Mouse (Mus musculus): ENCODE data around the gene Psmb3. TPM values are rescaled to one million over a fixed set of nuclear protein-coding genes. Genes with fewer than 3 reads are reported as not detected.
"Not testable (repeated sequence)": the region's sequence is repeated elsewhere in the genome, so short reads cannot be mapped to it uniquely, and the experiment has no call there.

Psmb3 gene
- polyA plus RNA-seq, 1 experiment from 2014 or later = 430 TPM

DNA sequence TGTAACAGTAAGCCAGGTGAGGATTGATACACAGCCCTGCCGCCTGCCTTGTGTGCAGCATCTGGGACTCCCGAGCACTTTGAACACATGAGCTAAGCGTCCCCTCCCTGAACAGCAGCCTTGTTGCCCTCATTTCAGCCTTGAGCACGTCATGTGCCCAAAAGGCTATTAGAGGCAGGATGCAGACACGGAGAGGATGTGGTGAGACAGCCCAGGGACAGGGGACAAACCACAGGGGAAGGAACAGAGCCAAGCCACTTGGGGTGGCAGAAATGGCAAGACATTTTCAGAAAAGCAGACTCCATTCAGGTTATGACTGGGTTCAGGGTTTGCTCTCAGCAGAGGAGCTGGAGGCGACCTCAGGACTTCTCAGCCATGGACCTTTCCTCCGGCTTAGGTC is 25.1 kb downstream of the Psmb3 start:
- Histone ChIP-seq H3K4me1 (ENCODE audit: control insufficient read depth in 2 of 2, insufficient read depth in 2 of 2, low read length in 2 of 2) (no peaks in the 10 kb centered on the region; a peak in 1 of 4 replicates), H3K4me2 (ENCODE audit: low read length) (no peak overlapping the region), H3K27me3 (ENCODE audit: control insufficient read depth, insufficient read depth, low read length) (no peaks in the 10 kb centered on the region), H3K36me3 (ENCODE audit: control insufficient read depth, insufficient read depth, low read length) (peaks cover 81% of the 10 kb centered on the region), H3K4me3 (ENCODE audit: control insufficient read depth in 1 of 2, insufficient read depth in 1 of 2, low read depth in 1 of 2, low read length in 2 of 2) (no peak overlapping the region), H3K27ac (replicated peaks in 1 of 2; ENCODE audit: control insufficient read depth in 1 of 2, insufficient read depth in 1 of 2, low read depth in 2 of 2, low read length in 2 of 2) (no peak overlapping the region), H3K9ac (ENCODE audit: low read length) (no peak overlapping the region), H3K9me3 (ENCODE audit: control insufficient read depth, low read length) (no peaks in the 10 kb centered on the region)
- ATAC-seq (ENCODE audit: insufficient number of reproducible peaks, insufficient read depth, low FRiP score, low read depth) = no peak
- 63% methylated on average over 7 of the region's 7 CpGs for whole genome bisulfite sequencing

DNA sequence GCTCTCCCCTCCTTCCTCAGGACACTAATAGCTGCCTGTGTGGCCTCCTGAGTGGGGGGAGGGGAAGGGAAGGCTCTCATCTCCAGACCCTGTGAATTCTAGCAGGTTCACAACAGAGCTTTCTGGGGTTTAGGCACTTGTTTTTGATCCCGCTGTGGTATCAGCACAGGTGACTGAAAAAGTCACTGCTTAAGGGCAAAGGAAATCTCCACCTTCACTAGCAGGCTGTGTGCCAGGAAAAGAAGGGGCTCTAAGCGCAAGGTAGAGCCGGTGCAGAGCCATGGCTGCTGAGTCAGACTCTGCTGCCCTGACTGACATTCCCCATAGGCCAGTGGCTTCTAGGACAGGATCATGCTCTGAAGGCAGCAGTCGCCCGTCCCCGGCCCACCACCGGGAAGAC is 25.5 kb downstream of the Psmb3 start:
- H3K4me3 ChIP-seq (ENCODE audit: control insufficient read depth in 1 of 2, insufficient read depth in 1 of 2, low read depth in 1 of 2, low read length in 2 of 2) = no peak overlapping the region
- no peak overlapping the region for H3K9ac ChIP-seq (ENCODE audit: low read length)
- 59% methylated on average over 7 of the region's 7 CpGs for WGBS
- H3K4me1 ChIP-seq (ENCODE audit: control insufficient read depth in 2 of 2, insufficient read depth in 2 of 2, low read length in 2 of 2) = no peaks in the 10 kb centered on the region; a peak in 1 of 4 replicates
- H3K36me3 ChIP-seq (ENCODE audit: control insufficient read depth, insufficient read depth, low read length) = peaks cover 77% of the 10 kb centered on the region
- no peak overlapping the region for H3K27ac ChIP-seq (replicated peaks in 1 of 2; ENCODE audit: control insufficient read depth in 1 of 2, insufficient read depth in 1 of 2, low read depth in 2 of 2, low read length in 2 of 2)
- ATAC-seq (ENCODE audit: insufficient number of reproducible peaks, insufficient read depth, low FRiP score, low read depth) = no peak
- H3K9me3 ChIP-seq (ENCODE audit: control insufficient read depth, low read length) = no peaks in the 10 kb centered on the region
- H3K27me3 ChIP-seq (ENCODE audit: control insufficient read depth, insufficient read depth, low read length) = no peaks in the 10 kb centered on the region
- H3K4me2 ChIP-seq (ENCODE audit: low read length) = no peak overlapping the region

DNA sequence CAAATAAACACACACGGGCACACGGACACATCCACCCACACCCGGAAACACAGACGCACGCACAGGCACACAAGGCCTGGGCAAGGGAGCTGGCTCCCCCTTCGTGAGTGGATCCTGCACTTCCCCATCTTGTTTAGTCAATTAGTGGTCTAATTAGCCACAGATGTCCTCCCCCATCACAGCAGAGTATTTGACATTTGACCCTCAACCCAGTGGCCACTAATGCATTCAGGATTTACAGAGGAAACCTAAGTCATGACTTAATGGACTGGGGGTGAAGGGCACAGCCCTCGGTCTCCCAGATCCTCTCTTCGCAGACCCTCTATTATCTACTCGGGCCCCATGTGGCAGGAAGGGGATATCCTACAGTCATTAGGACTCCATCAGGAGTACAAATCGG is 30.5 kb downstream of the Psmb3 start:
- Histone ChIP-seq H3K9ac (ENCODE audit: low read length) (no peak overlapping the region; the same call in 1 of the 2 replicates), H3K4me3 (ENCODE audit: control insufficient read depth in 1 of 2, insufficient read depth in 1 of 2, low read depth in 1 of 2, low read length in 2 of 2) (no peak overlapping the region), H3K27ac (replicated peaks in 1 of 2; ENCODE audit: control insufficient read depth in 1 of 2, insufficient read depth in 1 of 2, low read depth in 2 of 2, low read length in 2 of 2) (no peak overlapping the region), H3K4me1 (ENCODE audit: control insufficient read depth in 2 of 2, insufficient read depth in 2 of 2, low read length in 2 of 2) (no peaks in the 10 kb centered on the region), H3K27me3 (ENCODE audit: control insufficient read depth, insufficient read depth, low read length) (no peaks in the 10 kb centered on the region), H3K36me3 (ENCODE audit: control insufficient read depth, insufficient read depth, low read length) (peaks cover 33% of the 10 kb centered on the region), H3K4me2 (ENCODE audit: low read length) (no peak overlapping the region), H3K9me3 (ENCODE audit: control insufficient read depth, low read length) (no peaks in the 10 kb centered on the region)
- no peak for ATAC-seq (ENCODE audit: insufficient number of reproducible peaks, insufficient read depth, low FRiP score, low read depth)
- 53% methylated on average over 10 of the region's 10 CpGs for WGBS

- H3K27ac ChIP-seq (replicated peaks in 1 of 2; ENCODE audit: control insufficient read depth in 1 of 2, insufficient read depth in 1 of 2, low read depth in 2 of 2, low read length in 2 of 2); H3K4me1 ChIP-seq (ENCODE audit: control insufficient read depth in 2 of 2, insufficient read depth in 2 of 2, low read length in 2 of 2); H3K9me3 ChIP-seq (ENCODE audit: control insufficient read depth, low read length); H3K9ac ChIP-seq (ENCODE audit: low read length); ATAC-seq (ENCODE audit: insufficient number of reproducible peaks, insufficient read depth, low FRiP score, low read depth); H3K4me2 ChIP-seq (ENCODE audit: low read length); H3K4me3 ChIP-seq (ENCODE audit: control insufficient read depth in 1 of 2, insufficient read depth in 1 of 2, low read depth in 1 of 2, low read length in 2 of 2); H3K27me3 ChIP-seq (ENCODE audit: control insufficient read depth, insufficient read depth, low read length): not testable (repeated sequence)
- WGBS = 85% methylated on average over 5 of the region's 5 CpGs
- peaks cover 23% of the 10 kb centered on the region for H3K36me3 ChIP-seq (ENCODE audit: control insufficient read depth, insufficient read depth, low read length)
These were observed 31.6 kb downstream of the Psmb3 start for GRCm38 (mm10) chr11:97734810-97735209.

- no peak for ATAC-seq (ENCODE audit: insufficient number of reproducible peaks, insufficient read depth, low FRiP score, low read depth)
- WGBS = 82% methylated on average over 5 of the region's 5 CpGs
- Histone ChIP-seq H3K4me2 (ENCODE audit: low read length) (no peak overlapping the region), H3K4me1 (ENCODE audit: control insufficient read depth in 2 of 2, insufficient read depth in 2 of 2, low read length in 2 of 2) (no peaks in the 10 kb centered on the region), H3K9ac (ENCODE audit: low read length) (no peak overlapping the region), H3K9me3 (ENCODE audit: control insufficient read depth, low read length) (no peaks in the 10 kb centered on the region), H3K36me3 (ENCODE audit: control insufficient read depth, insufficient read depth, low read length) (peaks cover 8% of the 10 kb centered on the region), H3K27me3 (ENCODE audit: control insufficient read depth, insufficient read depth, low read length) (no peaks in the 10 kb centered on the region), H3K27ac (replicated peaks in 1 of 2; ENCODE audit: control insufficient read depth in 1 of 2, insufficient read depth in 1 of 2, low read depth in 2 of 2, low read length in 2 of 2) (no peak overlapping the region), H3K4me3 (ENCODE audit: control insufficient read depth in 1 of 2, insufficient read depth in 1 of 2, low read depth in 1 of 2, low read length in 2 of 2) (no peak overlapping the region)
These were observed 33.4 kb downstream of the Psmb3 start for GRCm38 (mm10) chr11:97736645-97737044.

DNA sequence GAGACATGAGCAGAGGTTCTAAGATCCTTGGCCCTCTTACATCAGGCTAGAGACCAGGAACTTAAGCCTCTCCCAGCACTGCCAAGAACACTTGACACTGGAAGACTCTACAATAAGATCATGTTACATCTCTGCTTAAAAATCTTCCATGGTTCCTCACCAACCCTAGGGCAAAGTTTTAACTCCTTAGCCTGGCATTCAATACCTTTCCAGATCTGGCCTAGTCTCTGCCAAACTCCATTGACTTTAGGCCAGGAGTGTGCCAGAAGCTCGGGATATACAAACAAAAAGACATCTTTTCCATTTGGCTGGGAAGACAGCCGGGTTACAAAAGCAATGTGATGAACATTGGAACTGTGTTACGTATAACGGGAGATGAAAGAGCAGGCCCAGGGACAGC is 34.4 kb downstream of the Psmb3 start:
- Histone ChIP-seq H3K27me3 (ENCODE audit: control insufficient read depth, insufficient read depth, low read length) (no peaks in the 10 kb centered on the region), H3K4me2 (ENCODE audit: low read length) (no peak overlapping the region), H3K4me3 (ENCODE audit: control insufficient read depth in 1 of 2, insufficient read depth in 1 of 2, low read depth in 1 of 2, low read length in 2 of 2) (no peak overlapping the region), H3K9me3 (ENCODE audit: control insufficient read depth, low read length) (no peaks in the 10 kb centered on the region), H3K27ac (replicated peaks in 1 of 2; ENCODE audit: control insufficient read depth in 1 of 2, insufficient read depth in 1 of 2, low read depth in 2 of 2, low read length in 2 of 2) (no peak overlapping the region), H3K9ac (ENCODE audit: low read length) (no peak overlapping the region), H3K36me3 (ENCODE audit: control insufficient read depth, insufficient read depth, low read length) (no peaks in the 10 kb centered on the region), H3K4me1 (ENCODE audit: control insufficient read depth in 2 of 2, insufficient read depth in 2 of 2, low read length in 2 of 2) (peaks cover 2 to 4% of the 10 kb centered on the region in 2 experiments; a peak in 2 of 4 replicates)
- ATAC-seq (ENCODE audit: insufficient number of reproducible peaks, insufficient read depth, low FRiP score, low read depth) = no peak
- 74% methylated on average over 4 of the region's 4 CpGs for WGBS

GRCm38 (mm10) chr11:97738703-97739102 is 35.5 kb downstream of the Psmb3 start:
- Histone ChIP-seq H3K27me3 (ENCODE audit: control insufficient read depth, insufficient read depth, low read length) (no peaks in the 10 kb centered on the region), H3K4me3 (ENCODE audit: control insufficient read depth in 1 of 2, insufficient read depth in 1 of 2, low read depth in 1 of 2, low read length in 2 of 2) (no peak overlapping the region), H3K9me3 (ENCODE audit: control insufficient read depth, low read length) (no peaks in the 10 kb centered on the region), H3K4me1 (ENCODE audit: control insufficient read depth in 2 of 2, insufficient read depth in 2 of 2, low read length in 2 of 2) (peaks cover 12 to 15% of the 10 kb centered on the region in 2 experiments), H3K36me3 (ENCODE audit: control insufficient read depth, insufficient read depth, low read length) (no peaks in the 10 kb centered on the region), H3K4me2 (ENCODE audit: low read length) (no peak overlapping the region), H3K9ac (ENCODE audit: low read length) (no peak overlapping the region), H3K27ac (replicated peaks in 1 of 2; ENCODE audit: control insufficient read depth in 1 of 2, insufficient read depth in 1 of 2, low read depth in 2 of 2, low read length in 2 of 2) (no peak overlapping the region)
- no peak for ATAC-seq (ENCODE audit: insufficient number of reproducible peaks, insufficient read depth, low FRiP score, low read depth)
- WGBS = 63% methylated on average over 6 of the region's 6 CpGs

- Histone ChIP-seq H3K4me1 (ENCODE audit: control insufficient read depth in 2 of 2, insufficient read depth in 2 of 2, low read length in 2 of 2) (peaks cover 12 to 17% of the 10 kb centered on the region in 2 experiments), H3K27me3 (ENCODE audit: control insufficient read depth, insufficient read depth, low read length) (no peaks in the 10 kb centered on the region), H3K4me3 (ENCODE audit: control insufficient read depth in 1 of 2, insufficient read depth in 1 of 2, low read depth in 1 of 2, low read length in 2 of 2) (no peak overlapping the region), H3K9me3 (ENCODE audit: control insufficient read depth, low read length) (no peaks in the 10 kb centered on the region), H3K27ac (replicated peaks in 1 of 2; ENCODE audit: control insufficient read depth in 1 of 2, insufficient read depth in 1 of 2, low read depth in 2 of 2, low read length in 2 of 2) (no peak overlapping the region), H3K9ac (ENCODE audit: low read length) (no peak overlapping the region), H3K36me3 (ENCODE audit: control insufficient read depth, insufficient read depth, low read length) (no peaks in the 10 kb centered on the region), H3K4me2 (ENCODE audit: low read length) (no peak overlapping the region)
- 90% methylated on average over 3 of the region's 3 CpGs for WGBS
- no peak for ATAC-seq (ENCODE audit: insufficient number of reproducible peaks, insufficient read depth, low FRiP score, low read depth)
These were observed 36.0 kb downstream of the Psmb3 start for GRCm38 (mm10) chr11:97739155-97739554.

Measured in heart, embryonic 14.5 days (tissue).